Mouse (Mus musculus): ENCODE results near the gene Rnf144b. TPM values are rescaled to one million over a fixed set of nuclear protein-coding genes. Genes with fewer than 3 reads are reported as not detected.

Rnf144b gene
- polyA plus RNA-seq, 1 experiment from 2014 or later = 4.4 TPM

DNA sequence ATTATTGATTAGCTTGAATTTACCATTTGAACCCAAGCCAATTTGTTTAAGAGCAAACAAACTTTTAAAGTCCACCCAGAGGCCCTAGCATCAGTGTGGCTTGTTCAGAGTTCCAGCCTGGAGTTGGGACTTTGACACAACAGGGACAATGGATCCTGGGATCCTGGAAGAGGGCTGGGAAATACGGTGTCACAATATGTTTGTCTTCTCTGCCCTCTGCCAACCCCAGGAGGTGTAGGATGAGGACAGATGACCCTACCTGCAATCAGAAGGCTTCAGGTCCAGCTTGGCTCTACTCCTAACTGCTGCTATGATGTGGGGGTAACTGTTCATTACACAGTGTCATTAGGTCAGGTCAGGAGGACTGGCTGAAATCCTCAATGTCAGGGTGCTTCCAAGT lies 128.2 kb downstream of the Rnf144b start:
- no peaks in the 10 kb centered on the region for H3K27me3 ChIP-seq
- no peak overlapping the region for H3K9ac ChIP-seq
- 76% methylated on average over 1 of the region's 1 CpGs for WGBS
- no peak overlapping the region for H3K4me3 ChIP-seq
- H3K36me3 ChIP-seq = no peaks in the 10 kb centered on the region
- no peak overlapping the region for H3K4me2 ChIP-seq
- ATAC-seq (ENCODE audit: insufficient number of reproducible peaks, low FRiP score, low TSS enrichment, low read depth) = no peak
- H3K9me3 ChIP-seq = no peaks in the 10 kb centered on the region
- no peaks in the 10 kb centered on the region for H3K4me1 ChIP-seq
- H3K27ac ChIP-seq = no peak overlapping the region

DNA sequence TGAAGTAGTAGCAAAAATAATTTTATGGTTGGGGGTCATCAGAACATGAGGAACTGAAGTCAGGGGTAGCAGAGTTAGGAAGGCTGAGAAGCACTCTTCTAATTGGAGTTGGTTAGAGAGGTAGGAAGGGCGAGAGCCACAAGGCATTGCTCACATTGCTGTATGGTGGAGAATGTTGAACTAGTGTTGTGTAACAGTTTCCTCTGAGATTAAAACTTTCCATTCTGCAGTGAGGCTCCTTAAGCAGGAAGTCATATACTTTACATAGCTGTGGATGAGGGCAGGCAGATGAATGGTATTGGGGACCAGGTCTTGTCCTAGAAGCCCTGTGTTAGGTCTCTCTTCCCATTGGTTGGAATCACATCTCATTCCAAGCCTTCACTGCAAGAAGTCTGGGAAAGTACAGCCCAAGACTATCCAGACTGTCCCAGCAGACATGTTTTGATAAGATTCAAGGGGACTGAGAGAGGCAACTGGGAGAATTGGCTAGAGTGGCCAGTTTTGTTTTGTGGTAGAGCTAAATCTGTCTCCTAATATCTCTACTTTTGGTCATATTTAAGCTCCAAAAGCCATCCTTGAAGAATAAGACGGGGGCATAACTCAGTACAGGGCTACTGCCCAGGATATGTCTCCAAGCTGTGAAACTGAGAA lies 128.8 kb downstream of the Rnf144b start:
- Histone ChIP-seq H3K9ac (no peak overlapping the region), H3K4me1 (no peaks in the 10 kb centered on the region), H3K4me3 (no peak overlapping the region), H3K27ac (no peak overlapping the region), H3K4me2 (no peak overlapping the region), H3K36me3 (no peaks in the 10 kb centered on the region), H3K27me3 (no peaks in the 10 kb centered on the region), H3K9me3 (no peaks in the 10 kb centered on the region)
- WGBS = 90% methylated on average over 2 of the region's 2 CpGs
- no peak for ATAC-seq (ENCODE audit: insufficient number of reproducible peaks, low FRiP score, low TSS enrichment, low read depth)

DNA sequence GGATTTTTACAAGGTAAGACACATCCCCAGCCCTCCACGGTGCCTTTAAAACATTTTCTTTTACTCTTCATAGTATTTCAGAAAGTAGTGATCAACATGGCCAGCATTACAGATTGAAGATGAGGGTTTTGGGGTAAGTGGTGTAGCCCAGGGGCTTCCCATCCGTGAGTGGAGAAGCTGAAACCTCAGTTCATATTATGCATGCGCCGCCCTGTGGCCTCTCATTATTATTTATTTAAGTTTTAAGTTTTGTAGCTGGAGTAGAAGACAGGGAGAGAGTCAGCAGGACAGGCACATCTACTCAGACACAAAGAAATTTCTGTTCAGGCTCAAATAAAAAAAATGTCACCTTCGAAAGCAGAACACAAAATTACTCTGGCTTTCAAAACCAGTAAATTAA lies 131.3 kb downstream of the Rnf144b start:
- Histone ChIP-seq H3K4me2 (no peak overlapping the region), H3K27me3 (no peaks in the 10 kb centered on the region), H3K36me3 (no peaks in the 10 kb centered on the region), H3K27ac (no peak overlapping the region), H3K4me1 (no peaks in the 10 kb centered on the region), H3K4me3 (no peak overlapping the region), H3K9ac (no peak overlapping the region), H3K9me3 (no peaks in the 10 kb centered on the region)
- ATAC-seq (ENCODE audit: insufficient number of reproducible peaks, low FRiP score, low TSS enrichment, low read depth) = no peak
- WGBS = 59% methylated on average over 5 of the region's 5 CpGs

DNA sequence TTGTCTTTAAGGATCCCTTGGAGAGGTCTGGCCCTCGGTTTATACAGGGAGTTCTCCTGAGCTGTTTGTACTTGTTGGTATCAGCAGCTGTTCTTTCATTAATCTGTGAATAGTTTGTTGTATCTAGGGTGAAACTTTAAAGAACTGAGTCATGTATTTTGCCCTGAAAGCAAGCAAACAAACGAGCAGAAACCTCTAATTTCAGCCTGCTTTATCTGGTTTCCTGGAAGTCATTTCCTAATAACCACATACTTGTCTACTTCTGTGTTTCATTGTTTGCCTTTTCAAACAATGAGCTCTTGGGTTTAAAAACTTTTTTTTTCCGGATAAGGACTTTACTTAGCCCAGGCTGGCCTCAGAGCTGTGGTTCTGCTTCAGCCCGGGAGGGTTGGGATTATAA lies 136.8 kb downstream of the Rnf144b start:
- H3K36me3 ChIP-seq = no peaks in the 10 kb centered on the region
- H3K4me3 ChIP-seq = no peak overlapping the region
- no peaks in the 10 kb centered on the region for H3K27me3 ChIP-seq
- no peak overlapping the region for H3K9ac ChIP-seq
- H3K27ac ChIP-seq = no peak overlapping the region
- ATAC-seq (ENCODE audit: insufficient number of reproducible peaks, low FRiP score, low TSS enrichment, low read depth) = no peak
- no peaks in the 10 kb centered on the region for H3K4me1 ChIP-seq
- WGBS = 55% methylated on average over 4 of the region's 4 CpGs
- H3K9me3 ChIP-seq = no peaks in the 10 kb centered on the region
- no peak overlapping the region for H3K4me2 ChIP-seq

DNA sequence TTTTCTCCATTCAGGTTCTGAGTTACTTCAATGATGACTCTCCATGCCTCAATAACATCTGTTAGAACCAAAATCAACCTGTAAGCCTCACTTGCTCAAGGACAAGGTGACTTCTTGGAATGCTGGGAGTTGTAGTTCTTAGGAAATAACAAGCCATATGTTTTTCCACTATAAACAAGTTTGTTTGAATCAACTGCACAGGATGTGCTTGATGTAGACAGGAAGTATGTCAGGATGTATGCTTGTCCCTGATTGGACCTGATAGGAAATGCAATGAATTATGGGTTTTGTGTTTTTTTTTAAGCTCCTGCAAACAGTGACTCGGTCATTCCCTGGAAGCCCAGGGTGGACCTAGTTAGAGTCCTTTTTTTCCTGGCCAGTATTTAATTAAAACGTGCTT lies 139.5 kb downstream of the Rnf144b start:
- Histone ChIP-seq H3K27me3 (no peaks in the 10 kb centered on the region), H3K4me1 (peaks cover 3% of the 10 kb centered on the region; the same call in 1 of the 2 replicates), H3K4me2 (no peak overlapping the region), H3K4me3 (no peak overlapping the region), H3K9ac (no peak overlapping the region), H3K27ac (no peak overlapping the region), H3K36me3 (no peaks in the 10 kb centered on the region), H3K9me3 (no peaks in the 10 kb centered on the region)
- ATAC-seq (ENCODE audit: insufficient number of reproducible peaks, low FRiP score, low TSS enrichment, low read depth) = no peak
- 49% methylated on average over 2 of the region's 2 CpGs for WGBS

DNA sequence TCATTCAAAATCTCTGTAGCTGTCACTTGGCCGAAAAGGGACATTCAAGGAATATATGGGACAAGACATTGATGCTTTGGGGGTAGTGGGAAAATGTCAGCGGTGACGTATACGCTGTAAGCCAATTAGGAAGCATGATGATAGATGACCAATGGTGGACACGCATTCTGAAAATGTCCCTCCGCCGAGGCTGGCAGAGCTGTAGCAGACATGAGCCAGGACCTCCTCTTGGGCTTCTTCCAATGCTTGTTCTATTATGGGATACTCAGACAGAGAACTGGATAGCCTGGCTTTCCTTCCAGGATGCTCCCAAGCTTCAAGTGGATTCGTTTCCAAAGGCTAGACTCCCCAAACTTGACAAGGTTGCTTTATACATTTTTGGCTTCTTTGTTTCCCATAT lies 141.9 kb downstream of the Rnf144b start:
- no peak overlapping the region for H3K4me2 ChIP-seq
- WGBS = 87% methylated on average over 8 of the region's 8 CpGs
- H3K4me1 ChIP-seq = peaks cover 6% of the 10 kb centered on the region; the same call in 1 of the 2 replicates
- H3K27me3 ChIP-seq = no peaks in the 10 kb centered on the region
- H3K9me3 ChIP-seq = no peaks in the 10 kb centered on the region
- no peak for ATAC-seq (ENCODE audit: insufficient number of reproducible peaks, low FRiP score, low TSS enrichment, low read depth)
- no peak overlapping the region for H3K9ac ChIP-seq
- H3K27ac ChIP-seq = no peak overlapping the region
- H3K4me3 ChIP-seq = no peak overlapping the region
- no peaks in the 10 kb centered on the region for H3K36me3 ChIP-seq

DNA sequence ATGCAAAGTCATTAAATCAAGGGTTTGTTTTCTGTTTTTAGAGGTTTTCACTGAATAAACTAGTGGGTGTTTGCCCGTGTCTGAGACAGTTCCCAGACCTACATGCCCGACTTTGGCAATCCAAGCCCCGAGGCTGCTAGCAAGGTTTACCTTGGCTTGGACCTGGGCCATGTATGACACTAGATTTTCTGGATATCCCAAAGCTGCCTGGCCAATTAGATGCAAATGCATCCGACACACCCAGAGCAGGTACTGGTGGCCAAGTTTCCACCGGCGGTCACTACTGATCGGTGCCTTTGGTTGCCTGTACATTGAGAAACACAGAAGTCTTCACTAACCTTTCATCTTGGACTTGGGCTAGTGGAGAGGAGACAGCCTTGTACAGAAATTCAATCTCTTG lies 144.0 kb downstream of the Rnf144b start:
- ATAC-seq (ENCODE audit: insufficient number of reproducible peaks, low FRiP score, low TSS enrichment, low read depth) = no peak
- Histone ChIP-seq H3K36me3 (no peaks in the 10 kb centered on the region), H3K27me3 (no peaks in the 10 kb centered on the region), H3K9me3 (no peaks in the 10 kb centered on the region), H3K4me2 (no peak overlapping the region), H3K4me1 (peaks cover 6% of the 10 kb centered on the region; the same call in 1 of the 2 replicates), H3K27ac (no peak overlapping the region), H3K4me3 (no peak overlapping the region), H3K9ac (no peak overlapping the region)
- 71% methylated on average over 7 of the region's 7 CpGs for WGBS

DNA sequence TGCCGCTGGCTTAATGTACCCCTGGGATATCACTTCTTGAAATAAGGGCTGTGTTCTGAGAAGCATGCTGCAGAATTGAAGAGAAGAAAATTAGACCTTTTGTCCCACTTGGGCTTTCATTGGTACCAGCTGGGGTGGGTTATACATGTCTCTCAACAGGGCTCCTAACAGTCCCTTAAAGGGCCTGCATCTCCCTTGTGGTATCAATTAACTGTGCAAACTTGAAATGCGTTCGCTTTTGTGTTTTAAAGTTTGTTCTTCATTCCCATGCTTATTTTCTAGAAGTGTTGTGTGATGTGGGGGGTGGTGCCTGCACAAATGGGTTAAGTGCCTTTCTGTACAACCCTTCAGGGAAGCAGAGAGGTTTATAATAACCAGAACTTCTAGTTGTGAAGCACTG lies 145.8 kb downstream of the Rnf144b start:
- ATAC-seq (ENCODE audit: insufficient number of reproducible peaks, low FRiP score, low TSS enrichment, low read depth) = no peak

DNA sequence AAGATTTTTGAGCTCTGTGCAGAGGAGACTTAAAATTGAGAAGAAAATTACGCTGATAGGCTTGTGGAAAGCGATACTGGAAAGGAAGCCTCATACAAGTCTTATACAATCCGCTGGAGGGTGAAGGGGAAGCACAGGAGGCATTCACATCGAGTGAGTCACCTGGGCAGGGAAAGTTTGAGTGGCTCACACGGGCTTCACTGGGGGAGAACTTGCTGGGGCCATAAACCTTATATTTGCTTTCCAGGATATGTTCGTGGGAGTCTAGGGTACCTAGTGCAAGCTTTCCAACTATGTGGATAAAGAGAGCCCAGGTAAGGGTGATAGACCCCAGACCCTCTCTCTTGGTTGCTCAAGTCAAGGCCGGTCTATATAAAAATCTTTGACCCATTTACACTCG lies 150.5 kb downstream of the Rnf144b start:
- no peaks in the 10 kb centered on the region for H3K27me3 ChIP-seq
- ATAC-seq (ENCODE audit: insufficient number of reproducible peaks, low FRiP score, low TSS enrichment, low read depth) = no peak
- WGBS = 22% methylated on average over 8 of the region's 8 CpGs
- H3K9me3 ChIP-seq = no peaks in the 10 kb centered on the region
- no peak overlapping the region for H3K4me3 ChIP-seq
- peak overlapping the region; percentile 2; the same call in 1 of the 2 replicates for H3K27ac ChIP-seq
- H3K4me1 ChIP-seq = peaks cover 17% of the 10 kb centered on the region
- no peaks in the 10 kb centered on the region for H3K36me3 ChIP-seq
- peak overlapping the region; percentile 22; the same call in 1 of the 2 replicates for H3K4me2 ChIP-seq
- no peak overlapping the region for H3K9ac ChIP-seq

More for the DNA sequence above, 145.8 kb downstream of the Rnf144b start:
- no peak overlapping the region for H3K9ac ChIP-seq
- no peaks in the 10 kb centered on the region for H3K36me3 ChIP-seq
- H3K27ac ChIP-seq = no peak overlapping the region
- no peak overlapping the region for H3K4me3 ChIP-seq
- H3K27me3 ChIP-seq = no peaks in the 10 kb centered on the region
- peaks cover 9% of the 10 kb centered on the region; the same call in 1 of the 2 replicates for H3K4me1 ChIP-seq
- 40% methylated on average over 3 of the region's 3 CpGs for WGBS
- H3K4me2 ChIP-seq = no peak overlapping the region
- no peaks in the 10 kb centered on the region for H3K9me3 ChIP-seq

DNA sequence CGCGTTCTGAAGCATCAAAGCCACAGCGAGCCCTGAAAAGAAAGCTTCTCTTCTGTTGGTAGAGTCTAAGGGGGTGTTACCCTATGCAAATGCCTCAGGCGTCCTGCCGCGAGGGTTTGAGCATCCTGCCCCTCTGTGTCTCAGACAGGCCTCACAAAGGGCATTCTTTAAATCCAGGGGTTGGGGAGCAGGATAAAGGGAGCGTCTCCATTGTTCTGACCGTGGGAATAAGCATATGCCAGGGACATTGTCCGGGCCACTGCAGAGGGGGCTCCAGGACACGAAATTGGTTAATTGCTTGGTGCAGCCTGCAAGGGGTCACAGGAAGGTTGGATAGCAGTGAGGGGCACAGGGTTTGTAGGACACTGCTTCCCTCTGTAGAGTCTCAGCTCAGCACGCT lies 151.0 kb downstream of the Rnf144b start:
- H3K9ac ChIP-seq = no peak overlapping the region

DNA sequence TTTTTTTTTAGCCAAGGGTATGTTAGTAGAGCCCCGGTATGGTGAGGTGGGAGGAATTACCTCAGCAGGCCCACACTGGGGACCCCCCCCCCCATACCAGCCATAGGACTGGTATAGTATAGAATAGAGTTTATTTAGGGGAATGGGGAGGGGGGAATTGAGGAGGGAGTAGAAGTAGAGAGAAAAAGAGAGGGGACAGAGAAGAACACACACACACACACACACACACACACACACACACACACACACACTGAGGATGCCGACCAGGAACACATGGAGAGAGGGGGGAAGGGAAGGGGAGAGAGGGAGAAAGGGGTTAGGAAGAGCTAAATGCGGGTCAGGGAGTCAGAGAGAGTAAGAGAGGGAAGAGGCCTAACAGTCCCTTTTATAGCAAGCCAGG lies 151.7 kb downstream of the Rnf144b start:
- Histone ChIP-seq H3K4me2 (no peak overlapping the region), H3K27me3 (no peaks in the 10 kb centered on the region), H3K4me1 (peaks cover 14% of the 10 kb centered on the region), H3K4me3 (no peak overlapping the region), H3K9ac (no peak overlapping the region), H3K9me3 (no peaks in the 10 kb centered on the region), H3K36me3 (no peaks in the 10 kb centered on the region), H3K27ac (no peak overlapping the region)
- WGBS = 56% methylated on average over 3 of the region's 3 CpGs
- ATAC-seq (ENCODE audit: insufficient number of reproducible peaks, low FRiP score, low TSS enrichment, low read depth) = no peak

More for the DNA sequence above, 151.0 kb downstream of the Rnf144b start:
- Histone ChIP-seq H3K27ac (peak overlapping the region; percentile 2; the same call in 1 of the 2 replicates), H3K4me1 (peaks cover 14% of the 10 kb centered on the region), H3K27me3 (no peaks in the 10 kb centered on the region), H3K36me3 (no peaks in the 10 kb centered on the region), H3K4me3 (no peak overlapping the region), H3K9me3 (no peaks in the 10 kb centered on the region), H3K4me2 (peak overlapping the region; percentile 22; the same call in 1 of the 2 replicates)
- no peak for ATAC-seq (ENCODE audit: insufficient number of reproducible peaks, low FRiP score, low TSS enrichment, low read depth)
- 12% methylated on average over 11 of the region's 11 CpGs for WGBS

DNA sequence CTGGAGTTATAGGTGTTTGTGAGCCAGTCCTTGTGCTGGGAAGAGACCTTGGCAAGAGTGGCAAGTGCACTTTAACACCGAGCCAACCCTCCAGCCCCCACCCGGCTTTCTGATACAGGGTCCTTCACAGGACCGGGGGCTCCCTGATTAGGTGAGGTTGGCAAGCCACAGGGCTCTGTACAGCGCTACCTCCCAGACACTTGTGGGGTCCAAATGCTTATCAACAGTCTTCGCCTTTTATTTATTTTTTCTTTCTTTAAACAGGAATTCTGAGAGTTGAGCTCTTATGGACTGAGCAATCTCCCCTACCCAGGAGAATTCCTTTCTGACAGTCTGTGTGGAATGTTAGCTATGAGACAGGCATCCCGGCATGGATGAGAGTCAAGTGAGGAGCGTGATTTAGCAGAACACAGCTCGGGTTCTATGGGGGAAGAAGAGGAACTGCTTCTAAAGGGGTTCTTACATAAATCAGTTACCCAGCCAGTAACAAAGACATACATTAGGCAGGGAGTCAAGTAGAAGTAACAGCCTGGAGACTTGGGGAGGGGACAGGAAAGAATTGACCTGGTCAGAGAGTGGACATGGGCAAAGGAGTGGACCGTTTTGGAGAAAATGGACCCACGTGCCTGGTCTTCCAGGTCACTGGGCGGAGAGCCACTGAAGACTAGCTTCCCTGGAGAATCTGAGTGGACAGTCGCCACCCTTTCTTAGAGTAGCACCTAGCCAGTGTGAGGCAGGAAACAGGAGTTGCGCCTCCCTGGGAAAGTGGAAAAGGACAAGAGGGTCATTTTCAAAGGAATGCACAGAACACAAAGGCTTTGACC lies 154.8 kb downstream of the Rnf144b start:
- H3K27me3 ChIP-seq = no peaks in the 10 kb centered on the region
- peaks cover 14% of the 10 kb centered on the region for H3K4me1 ChIP-seq
- H3K4me2 ChIP-seq = no peak overlapping the region
- no peak for ATAC-seq (ENCODE audit: insufficient number of reproducible peaks, low FRiP score, low TSS enrichment, low read depth)
- H3K4me3 ChIP-seq = no peak overlapping the region
- H3K27ac ChIP-seq = no peak overlapping the region
- H3K36me3 ChIP-seq = no peaks in the 10 kb centered on the region
- no peaks in the 10 kb centered on the region for H3K9me3 ChIP-seq
- 36% methylated on average over 13 of the region's 13 CpGs for WGBS
- no peak overlapping the region for H3K9ac ChIP-seq

Data from limb, embryonic 15.5 days (tissue).